Mouse (Mus musculus) mouse embryonic stem cell (cell line): ENCODE results near the gene Ap1b1.
"Not testable (repeated sequence)": the region's sequence is repeated elsewhere in the genome, so short reads cannot be mapped to it uniquely, and the experiment has no call there.

Experiments used
- in situ Hi-C, 2 experiments: fragments of 300-500 bp; cut with MboI; formaldehyde crosslinking; loops; 1 replicate in 1 of 2; 3 replicates in 1 of 2; pipeline ENCODE4 v1.14.3; 2019 to 2020; ENCODE audit warnings: low sequenced_read_pairs in 2 of 2, low pct_unique_long_range_greater_than_20kb in 1 of 2, mixed read lengths in 1 of 2; ENCODE audit not compliant: unreplicated experiment in 1 of 2

The Ap1b1 gene

GRCm38 (mm10) chr11:5076843-5077242, 90.2 kb downstream of the Ap1b1 start:
- in situ Hi-C loops = not testable (repeated sequence)

- in situ Hi-C loops = no loop called here
These were observed 102.5 kb downstream of the Ap1b1 start for GRCm38 (mm10) chr11:5089147-5089546.

- in situ Hi-C loops = no loop called here
These were observed 105.1 kb downstream of the Ap1b1 start for GRCm38 (mm10) chr11:5091706-5092105.
